ENCODE assay signal across 9 mouse cellular contexts in the genomic region with DNA sequence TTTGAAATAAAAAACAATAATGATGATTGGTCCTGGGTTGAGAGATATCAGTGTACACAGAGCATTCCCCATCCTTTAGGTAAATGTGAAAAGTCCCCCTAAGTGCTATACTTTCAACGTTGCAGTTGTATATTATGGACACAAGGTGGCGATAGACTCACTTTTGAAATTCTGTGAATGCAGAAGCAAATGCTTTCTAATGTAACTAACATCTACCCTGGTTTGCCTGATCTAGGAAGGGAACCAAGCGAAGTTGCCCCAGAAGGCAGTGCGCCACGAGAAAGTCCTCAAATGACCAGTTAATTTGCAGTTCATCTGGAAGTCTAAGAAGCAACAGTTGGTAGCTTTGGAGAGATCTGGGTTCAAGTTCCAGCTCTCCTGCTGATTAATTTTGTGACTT. TPM values are rescaled to one million over a fixed set of nuclear protein-coding genes. Genes with fewer than 3 reads are reported as not detected.
DNase-seq lines count a peak whose midpoint lies in the region; ATAC-seq and TF ChIP-seq lines count a peak whose summit lies in the region.
"Had no signal": no experiment of that assay in that cellular context is flagged by ENCODE, and none has a peak within 500 bp of the region (broad histone marks: within the 10 kb centered on the region; RNA-seq: fewer than 3 reads in every experiment).

No protein-coding gene starts in this region.

- H3K4me3 ChIP-seq in left cerebral cortex, adult 2 months: no peak overlapping the region
- no peak overlapping the region for H3K4me3 ChIP-seq in forebrain, embryonic 10.5 days
- no peak overlapping the region for H3K4me3 ChIP-seq in forebrain, embryonic 13.5 days

- H3K4me1 ChIP-seq in forebrain, embryonic 10.5 days: peaks cover 10% of the 10 kb centered on the region
- H3K4me1 ChIP-seq in forebrain, embryonic 13.5 days: peaks cover 7% of the 10 kb centered on the region; the same call in 1 of the 2 replicates

- no peaks in the 10 kb centered on the region for H3K36me3 ChIP-seq in forebrain, embryonic 10.5 days (replicated peaks)
- no peaks in the 10 kb centered on the region for H3K36me3 ChIP-seq in forebrain, embryonic 13.5 days (ENCODE audit: poor library complexity, severe bottlenecking)

- no peak overlapping the region for H3K9ac ChIP-seq in forebrain, embryonic 13.5 days

- peak; percentile 28 for DNase-seq in adrenal gland, postnatal 14 days
- no peak for DNase-seq in adrenal gland, postnatal 25 days
- no peak for DNase-seq in left cerebral cortex, adult 2 months (ENCODE audit: extremely low spot score in 1 of 2, low spot score in 2 of 2)
- DNase-seq in left cerebral cortex, adult 11 months (ENCODE audit: low spot score): no peak
- peak; percentile 54 for DNase-seq in embryo, embryonic 11 days
- no peak for DNase-seq in forebrain, embryonic 10.5 days (ENCODE audit: extremely low spot score, low spot score)

- no peak overlapping the region for H3K4me2 ChIP-seq in forebrain, embryonic 13.5 days

- WGBS in forebrain, embryonic 10.5 days: 42% methylated on average over 5 of the region's 5 CpGs
- WGBS in forebrain, embryonic 13.5 days: 44% methylated on average over 5 of the region's 5 CpGs

- intact Hi-C loops in left cerebral cortex, adult 2 months (cut with DNase I): loop anchor here (2.0 to 5.0 kb wide), 3 partner anchors 26 to 198 kb away; no protein-coding TSS in a partner anchor

- no peak overlapping the region for H3K27ac ChIP-seq in left cerebral cortex, adult 2 months
- H3K27ac ChIP-seq in forebrain, embryonic 10.5 days: no peak overlapping the region
- no peak overlapping the region for H3K27ac ChIP-seq in forebrain, embryonic 13.5 days

- peak; percentile 85 for TF ChIP-seq CTCF in left cerebral cortex, adult 2 months (IDR thresholded peaks at IDR 0.05)

- H3K9me3 ChIP-seq in forebrain, embryonic 10.5 days: no peaks in the 10 kb centered on the region
- no peaks in the 10 kb centered on the region; the same call in 1 of the 2 replicates for H3K9me3 ChIP-seq in forebrain, embryonic 13.5 days (replicated peaks)

- H3K27me3 ChIP-seq in forebrain, embryonic 10.5 days (ENCODE audit: poor library complexity, severe bottlenecking): no peaks in the 10 kb centered on the region
- no peaks in the 10 kb centered on the region for H3K27me3 ChIP-seq in forebrain, embryonic 13.5 days

- ATAC-seq in megakaryocyte, adult 5-6 weeks (ENCODE audit: poor library complexity, severe bottlenecking): peak; percentile 82
- no peak for ATAC-seq in forebrain, embryonic 13.5 days

RNA-seq across cellular contexts. Expression of a gene that starts 18.8 kb away (rescaled TPM):
- total RNA-seq in adrenal gland, postnatal 14 days (2021): not detected in 2 replicates
- total RNA-seq in adrenal gland, postnatal 25 days (2021): not detected in 2 replicates
- total RNA-seq in left cerebral cortex, adult 2 months (2021): not detected
- 1.8 and 2.8 TPM in 2 replicates for total RNA-seq in megakaryocyte, adult 5-6 weeks (2015)
- 0.81 and 2.6 TPM in 2 replicates for total RNA-seq in megakaryocyte, adult 5-6 weeks (2017)
- not detected in 2 replicates for polyA plus RNA-seq in forebrain, embryonic 10.5 days (2016; fragmentation: Nextera tagmentation; extraction: Ambion mirVana)
- not detected in 2 replicates for polyA plus RNA-seq in forebrain, embryonic 13.5 days (2015; fragmentation: Nextera tagmentation; extraction: Ambion mirVana)
- polyA plus RNA-seq: limb, embryonic 14.5 days had no signal

RNA-seq across cellular contexts. Expression of a gene that starts 23.1 kb away (rescaled TPM):
- total RNA-seq in adrenal gland, postnatal 14 days (2021): 2.3 TPM in 1 of 2 replicates, not detected in the other
- not detected in 2 replicates for total RNA-seq in adrenal gland, postnatal 25 days (2021)
- total RNA-seq in left cerebral cortex, adult 2 months (2021): 10 to 100 TPM; 13.7 to 14.6 TPM
- total RNA-seq in megakaryocyte, adult 5-6 weeks (2015): not detected in 2 replicates
- not detected in 2 replicates for total RNA-seq in megakaryocyte, adult 5-6 weeks (2017)
- polyA plus RNA-seq in forebrain, embryonic 10.5 days (2016; fragmentation: Nextera tagmentation; extraction: Ambion mirVana): not detected in 2 replicates
- 2.2 and 2.6 TPM in 2 replicates for polyA plus RNA-seq in forebrain, embryonic 13.5 days (2015; fragmentation: Nextera tagmentation; extraction: Ambion mirVana)
- polyA plus RNA-seq: limb, embryonic 14.5 days had no signal

RNA-seq across cellular contexts. Expression of a gene that starts 57.7 kb away (rescaled TPM):
- total RNA-seq in adrenal gland, postnatal 14 days (2021): 3.4 and 5.1 TPM in 2 replicates
- total RNA-seq in adrenal gland, postnatal 25 days (2021): 0.97 and 1.00 TPM in 2 replicates
- under 1 TPM in 1 of 2 experiments, not detected in 1; 0.42 TPM for total RNA-seq in left cerebral cortex, adult 2 months (2021)
- total RNA-seq in megakaryocyte, adult 5-6 weeks (2015): not detected in 2 replicates
- not detected in 2 replicates for total RNA-seq in megakaryocyte, adult 5-6 weeks (2017)
- polyA plus RNA-seq in forebrain, embryonic 10.5 days (2016; fragmentation: Nextera tagmentation; extraction: Ambion mirVana): not detected in 2 replicates
- polyA plus RNA-seq in forebrain, embryonic 13.5 days (2015; fragmentation: Nextera tagmentation; extraction: Ambion mirVana): not detected in 2 replicates
- polyA plus RNA-seq: limb, embryonic 14.5 days had no signal

Comparison
In these comparisons a context has a peak if more than half of its experiments do, and no peak if none do; other contexts are left out.
1. DNase-seq: peak in adrenal gland, postnatal 14 days (single experiment) and embryo, embryonic 11 days (single experiment); none in adrenal gland, postnatal 25 days (single experiment), left cerebral cortex, adult 2 months (0 of 2), left cerebral cortex, adult 11 months (single experiment) and forebrain, embryonic 10.5 days (single experiment).